Mouse (Mus musculus) cerebellum, postnatal 14 days (tissue): ENCODE measurements around the gene Rnasel.

Source experiments
- DNase-seq, 2 experiments: peaks; one replicate each; pipeline ENCODE4 v3.0.0; 2021; ENCODE audit warnings: mixed read lengths in 2 of 2

Rnasel gene

DNA sequence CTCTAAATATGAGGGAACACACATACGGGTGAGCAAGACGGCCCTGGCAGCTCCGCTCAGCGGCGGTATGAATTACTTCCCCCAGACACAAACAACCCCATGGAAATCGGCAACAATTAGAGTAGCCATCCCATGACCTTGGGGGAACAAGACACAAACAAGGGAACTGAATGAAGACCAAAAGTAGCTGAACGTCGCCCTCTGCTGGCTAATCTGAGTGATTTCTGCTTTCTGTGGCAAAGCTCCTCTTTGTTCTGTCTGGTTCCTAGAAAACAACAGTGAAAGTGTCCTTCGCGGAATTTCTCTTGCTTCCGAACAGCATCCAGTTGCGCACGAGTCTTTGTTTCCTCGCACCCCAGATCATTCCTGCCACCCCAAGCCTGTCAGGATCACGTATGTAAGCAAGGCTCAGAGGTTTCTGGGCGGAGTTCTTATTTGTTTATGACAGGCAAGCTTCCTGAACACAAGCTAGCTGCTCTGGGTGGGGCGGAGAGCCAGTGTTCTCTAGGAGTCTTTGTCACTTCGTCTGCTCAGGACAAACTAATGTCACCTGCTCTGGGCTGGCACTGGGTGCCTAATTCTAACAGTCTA lies at the start of gene Rnasel:
Gene Rnasel (plus strand): TSS at position 216 of the 591 bp plus-strand sequence.
- DNase-seq: peak; percentile 81 to 85

- no peak for DNase-seq
These were observed 48.7 kb upstream of the Rnasel start for GRCm38 (mm10) chr1:153700448-153701063.

- no peak for DNase-seq
These were observed 47.8 kb upstream of the Rnasel start for GRCm38 (mm10) chr1:153701461-153701860.

DNA sequence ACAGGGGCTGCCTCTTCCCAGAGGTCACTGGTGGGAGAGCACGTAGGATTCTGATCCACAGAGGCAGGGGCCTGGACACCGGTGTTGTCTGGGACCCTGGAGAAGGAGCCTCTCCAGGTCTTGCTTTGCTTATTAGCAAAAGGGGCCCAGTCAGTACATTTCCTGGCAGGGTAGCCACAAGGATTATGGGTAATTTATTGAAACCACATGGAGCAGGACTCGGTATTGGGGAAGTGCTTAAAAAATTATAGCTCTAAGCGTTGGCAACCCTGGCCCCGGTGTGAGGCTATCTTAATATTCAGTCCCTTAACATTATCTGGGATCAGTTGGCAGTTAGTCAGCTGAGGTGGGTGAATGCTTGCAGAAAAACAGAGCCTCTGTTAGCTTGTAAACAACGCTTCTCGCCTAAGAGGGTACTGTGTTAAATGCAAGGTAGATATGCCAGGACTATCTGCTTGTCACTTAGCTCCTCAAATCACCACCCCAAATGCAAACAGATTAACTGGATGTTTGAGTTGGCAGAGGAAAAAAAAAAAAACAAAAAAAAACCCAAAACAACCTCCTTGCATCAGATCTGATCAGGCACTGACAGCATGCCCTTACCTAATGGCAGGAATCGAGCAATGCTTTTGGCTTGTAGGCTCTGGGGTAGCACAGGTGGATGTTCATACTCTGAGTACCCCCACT lies 46.9 kb upstream of the Rnasel start:
- DNase-seq: no peak

GRCm38 (mm10) chr1:153702853-153703410 lies 46.3 kb upstream of the Rnasel start:
- DNase-seq: no peak

GRCm38 (mm10) chr1:153703445-153703991 lies 45.7 kb upstream of the Rnasel start:
- peak; percentile 31 to 43 for DNase-seq

DNA sequence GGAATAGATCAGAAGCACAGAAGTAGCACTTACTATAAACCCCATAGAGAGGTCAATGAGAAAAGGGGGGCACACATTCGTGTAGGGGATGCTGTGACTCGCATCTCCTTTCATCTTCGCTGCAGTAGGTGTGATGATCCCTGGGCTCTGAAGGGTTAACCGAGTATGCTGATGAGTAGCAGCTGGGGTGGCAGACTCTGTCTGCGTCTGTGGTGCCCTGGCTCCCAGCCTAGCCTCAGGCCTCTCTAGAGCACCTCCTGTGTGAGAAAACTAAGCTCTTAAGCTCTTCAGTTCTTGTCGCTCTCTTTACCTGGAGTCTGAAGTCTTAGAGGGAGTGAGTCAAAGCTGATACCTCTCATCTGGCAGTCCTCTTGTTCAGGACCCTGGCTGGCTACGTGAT lies 45.1 kb upstream of the Rnasel start:
- DNase-seq: peak in 1 of 2 experiments; percentile 42

GRCm38 (mm10) chr1:153704996-153705395 lies 44.2 kb upstream of the Rnasel start:
- DNase-seq: no peak

GRCm38 (mm10) chr1:153708626-153709025 lies 40.6 kb upstream of the Rnasel start:
- DNase-seq: no peak

DNA sequence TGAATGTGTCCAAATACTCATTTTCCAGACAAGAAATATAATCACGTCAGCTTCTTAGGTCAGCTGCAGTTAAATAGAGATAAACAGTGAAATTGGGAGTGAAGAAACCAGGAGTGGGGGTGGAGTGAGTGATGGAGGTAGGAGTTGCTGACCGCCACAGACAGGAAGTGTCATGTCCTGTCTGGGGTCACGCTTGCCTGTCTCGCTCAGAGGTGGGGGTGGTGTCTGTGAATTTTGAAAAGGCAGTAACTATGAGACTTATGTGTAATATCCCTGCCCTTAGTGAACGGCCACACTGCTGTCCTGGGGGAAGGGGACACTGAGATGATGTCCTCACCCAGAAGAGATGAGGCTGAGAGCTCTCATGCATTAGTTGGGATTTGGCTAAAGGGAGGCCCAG lies 39.8 kb upstream of the Rnasel start:
- DNase-seq: no peak

DNA sequence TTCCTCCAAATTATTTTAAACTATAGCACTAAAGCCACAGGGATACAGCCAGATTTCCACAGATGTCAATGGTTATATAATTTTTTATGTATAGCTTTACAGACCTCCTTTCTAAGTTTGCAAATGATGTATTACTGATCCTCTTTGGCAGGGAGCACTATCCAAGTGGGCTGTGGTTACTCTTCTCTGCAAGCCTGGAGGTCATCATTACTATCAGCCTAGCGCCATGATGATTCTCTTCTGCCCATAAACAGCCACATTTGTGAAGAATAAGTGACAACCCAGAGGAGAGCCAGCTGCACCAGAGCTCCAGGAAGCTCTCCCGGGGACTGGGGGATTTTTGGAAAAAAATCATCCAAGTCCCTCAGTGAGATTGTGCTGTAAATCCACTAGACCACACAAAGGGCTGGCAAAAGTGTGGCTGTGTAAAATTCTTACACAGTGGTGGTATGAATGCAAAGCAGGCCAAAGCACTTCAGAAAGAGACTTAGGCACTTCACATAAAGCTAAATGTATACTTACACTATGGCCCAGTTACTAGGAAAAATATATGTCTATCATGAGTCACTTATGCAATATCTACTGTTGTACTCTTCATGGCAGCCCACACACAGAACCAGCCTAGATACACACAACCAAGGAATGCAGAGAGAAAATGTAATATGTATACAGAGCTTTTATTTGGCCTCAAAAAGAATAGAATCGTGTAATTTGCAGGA lies 37.5 kb upstream of the Rnasel start:
- no peak for DNase-seq

DNA sequence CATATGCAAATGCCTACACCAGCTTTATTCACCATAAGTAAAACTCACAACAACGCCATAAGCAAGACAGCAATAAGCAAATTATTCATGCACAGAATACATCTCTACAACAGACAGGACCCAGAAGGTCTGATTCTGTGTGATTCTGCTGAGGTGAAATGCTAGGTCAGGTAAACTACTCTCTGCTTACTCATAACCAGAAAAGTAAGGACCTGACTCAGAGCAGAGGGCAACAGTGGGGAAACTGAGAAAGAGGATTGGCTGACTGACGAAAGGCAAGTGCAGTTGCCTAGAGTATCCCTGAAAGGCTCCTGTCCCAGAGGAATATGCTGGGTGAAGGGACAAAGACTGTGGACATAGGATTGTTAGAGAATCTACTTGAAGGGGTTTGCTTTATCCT lies 36.6 kb upstream of the Rnasel start:
- no peak for DNase-seq

GRCm38 (mm10) chr1:153717990-153718389 lies 31.2 kb upstream of the Rnasel start:
- no peak for DNase-seq

DNA sequence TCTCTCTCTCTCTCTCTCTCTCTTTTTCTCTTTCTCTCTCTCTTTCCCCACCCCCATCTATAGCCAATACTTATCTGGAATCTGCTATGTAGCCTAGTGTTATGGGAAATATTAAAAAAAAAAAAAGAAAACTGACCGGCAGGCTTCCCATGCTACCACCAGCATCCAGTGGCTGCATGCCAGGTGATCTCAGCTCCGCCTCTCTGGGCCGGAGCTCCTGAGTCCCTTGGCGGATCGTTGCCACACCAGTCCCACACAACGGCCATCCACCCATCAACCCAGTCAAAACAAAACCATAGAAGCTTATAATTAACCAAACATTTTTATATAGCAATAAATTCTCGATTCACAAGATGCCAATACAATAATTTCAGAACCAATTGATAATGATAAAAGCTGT lies 28.3 kb upstream of the Rnasel start:
- DNase-seq: no peak

DNA sequence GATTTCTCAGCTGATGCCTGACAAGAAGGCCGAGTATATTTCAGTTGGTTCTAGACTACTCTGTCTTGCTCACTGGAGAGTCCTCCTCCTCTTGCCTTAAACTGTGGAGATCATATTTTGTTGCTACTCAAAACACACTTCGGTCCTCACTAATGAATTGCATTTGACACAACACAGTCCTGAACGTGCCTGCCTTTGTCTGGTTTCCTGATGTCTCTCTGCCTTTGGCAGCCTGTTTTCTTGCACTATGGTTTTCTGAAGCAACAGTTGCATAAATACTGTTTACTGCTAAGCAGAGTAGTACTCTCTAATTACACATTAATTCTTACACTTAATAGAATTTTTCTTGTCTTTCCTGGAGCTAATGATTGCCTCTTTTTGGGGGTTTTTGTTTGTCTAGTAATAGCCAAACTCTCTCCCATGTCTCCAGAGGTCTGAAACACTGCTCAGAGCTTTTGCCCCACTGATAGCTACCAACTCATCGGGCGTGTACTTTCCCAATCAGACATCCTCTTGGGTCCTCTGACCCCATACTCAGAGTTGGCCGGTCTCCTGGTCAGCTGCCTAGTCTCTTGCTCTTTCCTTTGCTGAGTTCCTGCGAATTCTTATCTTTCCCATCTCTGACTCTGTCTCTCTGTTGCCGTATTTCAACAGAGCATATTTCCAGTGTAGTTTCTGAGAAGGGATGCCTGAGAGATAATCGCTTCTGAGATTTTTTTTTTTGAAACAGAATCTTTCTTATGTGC lies 27.5 kb upstream of the Rnasel start:
- DNase-seq: no peak

DNA sequence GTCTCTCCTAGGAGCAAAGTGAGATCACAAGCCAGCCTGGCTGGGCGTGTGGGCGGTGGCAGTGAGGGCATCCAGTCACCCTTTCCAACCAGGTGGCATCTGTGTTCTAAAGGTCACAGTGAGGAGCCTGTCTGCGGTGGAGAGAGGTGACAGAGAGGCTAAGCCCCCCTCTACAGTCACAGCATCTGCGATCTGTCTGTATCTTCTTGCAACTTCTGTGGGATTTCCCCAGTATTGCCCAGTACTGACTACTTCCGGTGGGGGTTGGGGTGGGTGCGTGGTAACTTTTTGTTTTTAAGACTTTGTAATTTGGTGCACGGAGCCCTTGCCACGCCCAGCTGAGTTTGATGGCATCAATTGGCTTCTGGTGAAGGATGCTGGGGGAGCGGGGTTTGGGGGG lies 25.8 kb upstream of the Rnasel start:
- no peak for DNase-seq

- DNase-seq: no peak
These were observed 22.6 kb upstream of the Rnasel start for GRCm38 (mm10) chr1:153726636-153727035.

GRCm38 (mm10) chr1:153729806-153730205 lies 19.4 kb upstream of the Rnasel start:
- no peak for DNase-seq

- DNase-seq: peak; percentile 34
These were observed 18.6 kb upstream of the Rnasel start for GRCm38 (mm10) chr1:153730671-153731070.

- peak in 1 of 2 experiments; percentile 64 for DNase-seq
These were observed 16.0 kb upstream of the Rnasel start for GRCm38 (mm10) chr1:153733181-153733580.

- no peak for DNase-seq
These were observed 14.4 kb upstream of the Rnasel start for GRCm38 (mm10) chr1:153734866-153735265.

GRCm38 (mm10) chr1:153736096-153736495 lies 13.1 kb upstream of the Rnasel start:
- DNase-seq: no peak
